Mouse (Mus musculus) embryonic facial prominence, embryonic 15.5 days (tissue): ENCODE measurements around the gene Tti1. TPM values are rescaled to one million over a fixed set of nuclear protein-coding genes. Genes with fewer than 3 reads are reported as not detected.

Experiments used
- ATAC-seq: fragments of 200-750 bp; cut with Nextera tagmentation; 2 replicates; pipeline ENCODE4 v1.8.0; 2017; ENCODE audit warnings: low read depth, moderate TSS enrichment; ENCODE audit not compliant: insufficient number of reproducible peaks, low FRiP score, low TSS enrichment
- H3K27ac ChIP-seq: fragments of 300-500 bp; sonication (generic); replicated peaks from 2 replicates; pipeline ENCODE4 v1.5.1; 2015; ENCODE audit warnings: mild to moderate bottlenecking, inconsistent platforms
- H3K27me3 ChIP-seq: fragments of 300-500 bp; sonication (generic); 2 replicates; pipeline ENCODE4 v1.6.1; 2015; ENCODE audit warnings: inconsistent platforms
- H3K36me3 ChIP-seq: fragments of 300-500 bp; sonication (generic); 2 replicates; pipeline ENCODE4 v1.6.1; 2015; ENCODE audit warnings: mild to moderate bottlenecking, inconsistent platforms
- H3K4me1 ChIP-seq: fragments of 300-500 bp; sonication (generic); 2 replicates; pipeline ENCODE4 v1.6.1; 2015; ENCODE audit warnings: inconsistent platforms
- H3K4me2 ChIP-seq: fragments of 300-500 bp; sonication (generic); replicated peaks from 2 replicates; pipeline ENCODE4 v1.6.1; 2015; ENCODE audit warnings: mild to moderate bottlenecking, inconsistent platforms
- H3K4me3 ChIP-seq: fragments of 300-500 bp; sonication (generic); replicated peaks from 2 replicates; pipeline ENCODE4 v1.5.1; 2015; ENCODE audit warnings: mild to moderate bottlenecking, inconsistent platforms
- H3K9ac ChIP-seq: fragments of 300-500 bp; sonication (generic); 2 replicates; pipeline ENCODE4 v1.6.1; 2015; ENCODE audit warnings: inconsistent platforms
- H3K9me3 ChIP-seq: fragments of 300-500 bp; sonication (generic); replicated peaks from 2 replicates; pipeline ENCODE4 v1.6.1; 2016; ENCODE audit warnings: inconsistent platforms
- WGBS: fragments of 180-500 bp; shearing (Covaris S2); methylation state at CpG from one replicate; pipeline ENCODE4 v1.1.7; 2015; 5-methylcytosine and 5-hydroxymethylcytosine counted together
- polyA plus RNA-seq: library from polyadenylated mRNA; unstranded; fragments of >200 nt; fragmentation: Nextera tagmentation; extraction: Ambion mirVana; gene quantifications from 2 replicates; pipeline ENCODE4 v1.2.1, GENCODE M21; 2015

Tti1 gene
- polyA plus RNA-seq, 1 experiment from 2014 or later: 24.6 TPM

DNA sequence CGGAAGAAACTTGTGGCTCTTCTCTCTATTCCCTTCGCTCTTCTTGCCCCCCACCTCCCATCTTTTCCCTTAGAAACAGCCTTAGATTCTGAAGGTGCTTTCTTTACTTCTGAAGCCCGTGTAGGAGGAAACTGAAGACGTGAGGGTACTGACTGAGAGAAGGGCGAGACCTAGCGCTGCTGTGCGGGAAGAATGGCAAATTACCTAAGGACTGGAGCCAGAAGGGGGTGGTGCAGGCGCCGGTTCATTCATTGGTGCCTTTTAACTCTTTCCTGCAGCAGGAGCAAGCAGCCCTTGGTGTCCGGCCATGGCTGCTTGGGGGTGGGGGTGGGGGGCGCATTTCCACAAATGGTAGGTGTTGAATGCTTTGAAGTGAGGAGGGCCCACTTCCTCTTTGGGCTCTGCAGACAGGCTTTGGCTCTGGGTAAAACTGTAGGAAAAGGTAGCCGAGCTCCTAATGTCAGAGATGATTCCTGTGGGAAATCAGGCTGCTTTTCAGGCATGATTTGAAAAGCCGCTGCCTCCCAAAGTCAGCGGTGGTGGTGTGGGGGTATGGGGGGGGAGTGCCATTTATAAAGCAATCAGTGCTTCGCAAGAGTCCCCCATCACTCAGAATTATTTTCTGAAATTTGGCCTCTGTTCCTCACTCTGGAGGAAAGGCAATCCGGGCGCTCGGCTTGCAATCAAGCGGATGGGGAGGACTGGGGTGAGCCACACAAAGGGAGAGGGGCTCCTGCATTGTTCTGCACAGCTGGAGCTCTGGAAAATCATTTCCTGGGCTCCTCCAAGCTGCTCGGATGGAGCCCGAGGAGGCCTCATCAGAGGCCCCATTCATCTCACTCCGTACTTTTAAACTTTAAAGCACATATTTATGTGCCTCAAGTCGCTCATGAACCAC lies 53.4 kb downstream of the Tti1 start:
- Histone ChIP-seq H3K4me2 (no peak overlapping the region), H3K9ac (no peak overlapping the region), H3K4me1 (no peaks in the 10 kb centered on the region), H3K9me3 (no peaks in the 10 kb centered on the region), H3K4me3 (no peak overlapping the region), H3K27me3 (peaks cover 21% of the 10 kb centered on the region), H3K36me3 (no peaks in the 10 kb centered on the region), H3K27ac (no peak overlapping the region)
- 3% methylated on average over 23 of the region's 23 CpGs for WGBS
- ATAC-seq: no peak

DNA sequence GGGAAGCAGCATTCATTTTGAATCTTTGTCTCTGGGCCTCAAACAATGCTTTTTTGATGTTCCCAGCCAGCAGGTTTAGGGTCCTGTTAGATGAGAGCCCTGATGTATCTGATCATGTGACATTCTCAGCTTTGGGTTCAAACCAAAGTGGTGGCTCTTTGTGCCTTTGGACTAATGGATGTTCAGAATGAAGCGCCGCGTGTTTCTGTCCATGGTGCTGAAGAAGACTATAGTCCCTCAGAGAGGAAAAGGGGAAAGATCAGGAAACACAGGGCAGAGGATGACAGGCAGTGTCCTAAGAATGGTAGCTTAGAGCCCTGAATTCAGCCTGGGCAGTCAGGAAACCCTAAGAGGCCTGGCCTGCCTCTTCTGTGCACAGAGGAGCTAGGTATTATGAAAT lies 57.6 kb downstream of the Tti1 start:
- Histone ChIP-seq H3K36me3 (no peaks in the 10 kb centered on the region), H3K4me1 (no peaks in the 10 kb centered on the region), H3K27me3 (peaks cover 15% of the 10 kb centered on the region), H3K9ac (no peak overlapping the region), H3K27ac (no peak overlapping the region), H3K4me2 (no peak overlapping the region), H3K4me3 (no peak overlapping the region), H3K9me3 (no peaks in the 10 kb centered on the region)
- no peak for ATAC-seq
- 0% methylated on average over 3 of the region's 3 CpGs for WGBS

DNA sequence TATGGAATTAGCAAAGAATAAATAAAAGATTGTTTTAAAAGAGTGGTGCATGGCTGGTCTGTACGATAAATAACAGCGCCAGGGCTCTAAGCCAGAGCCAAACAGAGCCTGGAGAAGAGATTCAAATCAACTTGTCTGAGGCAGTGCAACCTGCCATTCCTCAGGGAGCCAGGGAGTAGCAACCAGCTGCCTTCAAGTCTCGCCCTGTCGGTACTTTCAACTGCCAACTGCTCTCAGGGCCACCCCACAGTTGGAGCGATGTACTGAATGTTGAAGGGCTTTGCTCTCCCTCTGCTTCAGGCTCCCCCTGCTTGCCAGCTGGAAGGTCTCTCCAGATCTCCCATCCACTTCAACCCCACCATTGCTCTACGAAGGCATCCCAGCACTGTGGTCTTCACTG lies 58.1 kb downstream of the Tti1 start:
- H3K36me3 ChIP-seq: no peaks in the 10 kb centered on the region
- H3K4me2 ChIP-seq: no peak overlapping the region
- H3K27ac ChIP-seq: no peak overlapping the region
- 53% methylated on average over 6 of the region's 6 CpGs for WGBS
- no peak overlapping the region for H3K9ac ChIP-seq
- H3K9me3 ChIP-seq: no peaks in the 10 kb centered on the region
- no peak for ATAC-seq
- no peaks in the 10 kb centered on the region for H3K4me1 ChIP-seq
- peaks cover 10% of the 10 kb centered on the region for H3K27me3 ChIP-seq
- H3K4me3 ChIP-seq: no peak overlapping the region

DNA sequence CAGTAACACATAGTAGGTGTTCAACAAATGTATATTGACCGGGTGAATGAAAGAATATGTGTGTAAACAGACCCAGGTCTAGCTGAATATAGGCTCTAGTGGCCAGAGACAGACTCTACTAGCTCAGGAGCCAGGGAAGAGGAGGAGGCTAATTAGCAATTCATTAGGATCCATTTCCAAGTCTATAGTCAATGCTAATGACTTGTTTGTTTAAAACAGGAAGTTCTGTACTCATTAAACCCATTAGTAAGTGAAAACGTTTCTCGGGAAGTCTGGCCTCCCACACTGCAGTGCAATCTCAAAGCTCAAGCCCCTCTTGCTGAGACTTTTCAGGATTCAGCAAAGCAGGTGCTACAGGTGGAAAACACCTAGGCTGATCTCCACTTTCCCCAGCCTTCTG lies 60.4 kb downstream of the Tti1 start:
- no peaks in the 10 kb centered on the region for H3K36me3 ChIP-seq
- H3K9ac ChIP-seq: no peak overlapping the region
- no peak overlapping the region for H3K4me2 ChIP-seq
- H3K27me3 ChIP-seq: no peaks in the 10 kb centered on the region
- no peaks in the 10 kb centered on the region for H3K4me1 ChIP-seq
- no peaks in the 10 kb centered on the region for H3K9me3 ChIP-seq
- no peak overlapping the region for H3K27ac ChIP-seq
- H3K4me3 ChIP-seq: no peak overlapping the region
- no peak for ATAC-seq
- WGBS: 25% methylated on average over 3 of the region's 3 CpGs

DNA sequence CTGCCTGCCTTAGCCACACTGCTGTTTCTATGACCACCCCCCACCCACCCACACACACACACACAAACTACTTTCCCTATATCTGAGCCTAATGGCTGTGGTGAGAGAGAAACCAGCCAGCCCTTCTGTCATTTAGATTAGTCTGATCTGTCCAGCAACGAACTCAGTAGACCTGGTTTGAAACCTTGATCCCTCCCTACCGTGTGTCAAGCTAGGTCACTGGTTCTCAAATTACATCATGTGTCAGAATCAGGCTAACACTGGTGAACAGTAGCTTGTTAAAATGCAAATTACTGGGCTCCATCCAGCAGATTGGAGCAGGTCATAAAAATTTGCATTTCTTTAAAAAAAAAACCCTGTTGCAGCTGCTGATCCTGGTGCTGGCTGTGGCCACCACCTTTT lies 70.5 kb downstream of the Tti1 start:
- no peaks in the 10 kb centered on the region for H3K27me3 ChIP-seq
- no peaks in the 10 kb centered on the region for H3K9me3 ChIP-seq
- no peak overlapping the region for H3K4me3 ChIP-seq
- no peak overlapping the region for H3K27ac ChIP-seq
- no peaks in the 10 kb centered on the region for H3K4me1 ChIP-seq
- 7% methylated on average over 2 of the region's 2 CpGs for WGBS
- H3K4me2 ChIP-seq: no peak overlapping the region
- H3K9ac ChIP-seq: no peak overlapping the region
- H3K36me3 ChIP-seq: no peaks in the 10 kb centered on the region
- ATAC-seq: no peak

DNA sequence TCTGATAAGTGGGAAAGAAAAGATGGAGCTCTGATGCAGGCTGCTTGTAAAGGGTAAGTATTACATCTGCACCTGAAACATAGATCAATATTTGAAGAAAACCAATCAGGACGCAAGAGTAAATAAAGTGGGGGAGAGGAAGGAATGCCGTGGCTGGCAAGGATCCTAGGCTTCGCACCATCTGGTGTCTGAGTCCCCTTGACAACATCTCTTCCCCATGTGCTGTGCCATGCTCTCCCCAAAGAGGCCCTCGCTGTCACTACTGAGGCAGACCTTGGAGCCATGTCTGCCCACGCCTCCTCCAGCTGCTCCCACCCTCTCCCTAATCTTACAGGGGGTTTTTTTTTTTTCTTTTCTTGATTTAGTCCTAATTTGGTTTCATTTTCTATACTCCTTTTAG lies 74.3 kb downstream of the Tti1 start:
- 76% methylated on average over 5 of the region's 5 CpGs for WGBS
- ATAC-seq: no peak
- Histone ChIP-seq H3K9me3 (no peaks in the 10 kb centered on the region), H3K27ac (no peak overlapping the region), H3K4me2 (no peak overlapping the region), H3K36me3 (no peaks in the 10 kb centered on the region), H3K4me3 (no peak overlapping the region), H3K27me3 (no peaks in the 10 kb centered on the region), H3K4me1 (no peaks in the 10 kb centered on the region), H3K9ac (no peak overlapping the region)

DNA sequence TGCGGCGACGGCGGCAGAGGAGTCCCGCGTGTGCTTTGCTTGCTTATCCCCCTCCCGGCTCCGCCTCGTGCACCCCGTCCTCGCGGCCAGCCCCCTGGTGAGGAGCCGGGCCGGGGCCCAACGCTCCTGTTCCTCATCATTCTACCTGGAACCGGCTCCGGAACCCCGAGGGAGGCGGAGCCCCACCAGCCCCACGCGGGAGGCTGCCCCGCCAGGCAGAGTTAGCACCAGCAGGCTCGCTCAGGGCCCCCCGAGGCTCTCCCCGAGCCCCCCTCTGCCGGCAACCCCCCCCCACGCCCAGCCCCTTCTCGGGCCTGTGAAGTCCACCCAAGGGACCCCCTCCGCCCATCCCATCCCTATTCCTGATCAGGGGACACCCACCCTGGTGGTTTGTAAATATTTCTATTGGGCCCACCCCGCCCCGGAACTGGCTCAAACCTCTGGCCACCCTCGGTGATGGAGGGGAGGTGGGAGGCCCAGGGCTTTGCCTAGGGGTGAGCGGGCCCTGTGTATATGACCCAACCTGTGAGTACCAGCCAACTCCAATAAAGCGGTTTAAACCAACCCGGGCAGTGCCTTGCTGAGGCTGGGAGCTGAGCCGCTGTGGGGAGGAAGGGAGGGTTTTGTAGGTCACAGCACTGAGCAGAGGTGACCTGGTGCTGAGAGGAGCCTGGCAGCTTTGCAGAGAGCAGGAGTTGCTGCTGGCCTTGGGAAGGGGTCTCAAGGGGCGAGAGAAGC lies 83.9 kb downstream of the Tti1 start:
- Histone ChIP-seq H3K36me3 (no peaks in the 10 kb centered on the region), H3K9ac (peak overlapping the region; percentile 54), H3K4me1 (peaks cover 28% of the 10 kb centered on the region), H3K27ac (no peak overlapping the region), H3K4me3 (peak overlapping the region; percentile 55), H3K4me2 (peak overlapping the region; percentile 98), H3K27me3 (peaks cover 29% of the 10 kb centered on the region), H3K9me3 (no peaks in the 10 kb centered on the region)
- no peak for ATAC-seq
- WGBS: 12% methylated on average over 36 of the region's 37 CpGs

DNA sequence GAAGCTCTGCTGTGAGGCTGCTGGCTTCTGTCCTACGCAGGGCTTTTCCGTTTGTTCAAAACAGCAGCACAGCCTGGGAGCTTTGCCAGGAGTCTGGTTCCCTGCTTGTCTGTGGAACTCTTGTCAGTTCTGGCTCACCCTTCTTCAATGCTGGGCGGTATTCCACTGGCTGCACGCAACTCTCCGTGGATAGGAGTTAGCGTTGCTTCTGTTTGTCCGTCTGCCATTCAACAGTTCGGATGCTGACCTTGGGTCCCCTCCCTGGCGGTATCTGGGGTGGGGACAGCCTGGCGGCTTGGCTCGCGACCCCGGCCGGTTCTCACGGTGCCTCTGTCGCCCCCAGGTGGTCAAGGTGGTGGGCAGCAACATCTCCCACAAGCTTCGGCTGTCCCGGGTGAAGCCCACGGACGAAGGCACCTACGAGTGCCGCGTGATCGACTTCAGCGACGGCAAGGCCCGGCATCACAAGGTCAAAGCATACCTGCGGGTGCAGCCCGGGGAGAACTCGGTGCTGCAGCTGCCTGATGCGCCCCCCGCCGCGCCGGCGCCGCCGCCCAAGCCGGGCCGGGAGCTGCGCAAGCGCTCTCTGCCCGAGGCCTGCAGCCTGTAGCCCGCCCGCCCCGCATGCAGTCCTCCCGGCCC lies 84.6 kb downstream of the Tti1 start:
- H3K4me3 ChIP-seq: peak overlapping the region; percentile 55
- peak overlapping the region; percentile 54 for H3K9ac ChIP-seq
- H3K27ac ChIP-seq: no peak overlapping the region
- peak overlapping the region; percentile 98 for H3K4me2 ChIP-seq
- under 1% methylated on average over 47 of the region's 47 CpGs for WGBS
- no peaks in the 10 kb centered on the region for H3K9me3 ChIP-seq
- peaks cover 28% of the 10 kb centered on the region for H3K4me1 ChIP-seq
- peaks cover 36% of the 10 kb centered on the region for H3K27me3 ChIP-seq
- no peaks in the 10 kb centered on the region for H3K36me3 ChIP-seq
- ATAC-seq: peak; percentile 63; the same call in 1 of the 2 replicates

DNA sequence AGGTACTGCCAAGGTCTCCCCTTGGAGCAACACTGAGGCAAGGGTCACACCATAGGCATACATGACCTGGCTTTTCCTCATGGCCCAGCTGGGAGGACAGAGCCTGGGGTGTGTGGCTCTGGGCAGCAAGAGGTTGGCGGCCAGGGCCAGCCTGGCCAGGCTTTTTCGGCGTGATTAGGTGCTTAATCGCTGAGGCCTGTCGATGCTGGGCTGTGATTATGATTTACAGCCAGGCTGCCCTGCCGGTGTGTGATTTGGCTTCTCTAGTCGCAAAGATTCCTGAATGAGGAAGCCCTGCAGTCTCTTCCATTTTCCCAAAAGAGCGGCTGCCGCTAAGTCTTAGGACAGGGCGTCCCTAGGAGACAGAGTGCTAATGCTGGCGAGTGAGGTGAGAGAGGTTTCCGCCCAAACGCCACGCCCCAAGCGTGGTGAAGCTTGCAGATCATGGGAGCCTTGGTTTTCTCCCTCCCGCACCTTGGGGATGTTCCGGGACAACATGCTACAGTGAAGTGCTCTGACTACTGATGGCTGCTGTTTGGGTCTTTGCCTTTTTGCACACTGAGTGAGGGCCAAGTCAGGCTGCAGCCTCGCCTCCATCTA lies 87.5 kb downstream of the Tti1 start:
- Histone ChIP-seq H3K4me1 (peaks cover 28% of the 10 kb centered on the region), H3K36me3 (no peaks in the 10 kb centered on the region), H3K9me3 (no peaks in the 10 kb centered on the region), H3K4me3 (no peak overlapping the region), H3K4me2 (no peak overlapping the region), H3K27me3 (peaks cover 38% of the 10 kb centered on the region), H3K9ac (no peak overlapping the region), H3K27ac (no peak overlapping the region)
- no peak for ATAC-seq
- 8% methylated on average over 18 of the region's 18 CpGs for WGBS

DNA sequence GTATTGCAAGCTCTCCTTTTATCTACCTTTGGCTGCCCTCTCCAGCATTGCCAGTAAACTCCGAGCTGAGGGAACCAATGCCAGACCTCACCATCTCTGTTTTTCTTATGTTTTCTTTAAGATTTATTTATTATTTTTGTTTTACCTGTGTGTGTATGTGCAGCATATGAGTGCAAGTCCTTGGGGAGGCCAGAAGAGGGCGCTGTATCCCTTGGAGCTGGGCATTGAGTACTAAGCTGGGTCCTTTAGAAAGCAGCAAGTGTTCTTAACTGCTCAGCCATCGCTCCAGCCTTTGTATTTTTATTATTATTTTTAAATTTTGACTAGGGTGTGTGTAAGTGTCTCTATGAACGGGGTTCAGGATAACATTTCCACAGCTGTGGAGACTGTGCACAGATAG lies 91.6 kb downstream of the Tti1 start:
- Histone ChIP-seq H3K4me3 (no peak overlapping the region), H3K4me2 (no peak overlapping the region), H3K9me3 (no peaks in the 10 kb centered on the region), H3K27ac (no peak overlapping the region), H3K27me3 (peaks cover 33% of the 10 kb centered on the region), H3K9ac (no peak overlapping the region), H3K4me1 (peaks cover 14% of the 10 kb centered on the region), H3K36me3 (no peaks in the 10 kb centered on the region)
- 79% methylated on average over 4 of the region's 4 CpGs for WGBS
- no peak for ATAC-seq
